Mouse (Mus musculus): ENCODE data around the gene Cst13.
A peak's percentile ranks its signal among the peaks of the same experiment; 100 is the strongest.
"Not testable (repeated sequence)": the region's sequence is repeated elsewhere in the genome, so short reads cannot be mapped to it uniquely, and the experiment has no call there.

Gene Cst13

DNA sequence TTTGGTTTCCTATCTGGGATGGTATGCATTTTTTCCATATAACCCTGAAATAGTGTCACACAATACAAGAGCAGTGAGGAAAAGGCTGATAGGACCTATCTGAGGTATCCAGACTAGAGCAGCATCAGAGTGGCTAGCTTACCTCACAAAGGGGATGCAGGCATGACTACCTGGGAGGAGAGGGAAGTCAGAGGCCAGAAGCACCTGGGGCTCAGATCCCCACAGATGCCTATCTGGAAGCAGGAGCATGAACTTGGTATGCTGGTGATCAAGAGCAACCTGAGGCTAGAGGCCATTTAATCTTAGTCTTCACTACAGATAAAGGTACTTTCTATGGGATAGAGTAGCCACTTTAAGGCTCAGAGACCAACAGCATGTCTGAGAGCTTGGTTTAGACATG is at the start of gene Cst13:
TSS of gene Cst13 (plus strand) at position 173 of the 400 bp plus-strand sequence.
- DNase-seq (ENCODE audit: low read depth, low spot score): no peak

DNA sequence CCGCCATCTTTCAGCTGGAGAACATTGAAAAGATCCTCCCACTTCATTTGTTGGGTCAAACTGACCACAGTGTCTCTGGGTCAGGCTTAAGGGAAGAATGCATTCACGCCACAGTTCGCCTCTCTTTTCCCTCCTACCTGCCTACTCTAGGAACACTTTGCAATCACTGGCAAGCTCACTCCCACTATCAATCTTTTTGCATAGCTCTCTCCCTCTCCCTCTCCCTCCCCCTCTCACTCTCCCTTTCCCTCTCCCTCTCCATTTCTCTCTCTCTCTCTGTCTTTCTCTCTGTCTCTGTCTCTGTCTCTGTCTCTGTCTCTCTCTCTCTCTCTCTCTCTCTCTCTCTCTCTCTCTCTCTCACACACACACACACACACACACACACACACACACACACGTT is 48.5 kb upstream of the Cst13 start, which contains the start of gene Cst11:
TSS of gene Cst11 (minus strand) at position 101 of the 400 bp plus-strand sequence.
- not testable (repeated sequence) for DNase-seq (ENCODE audit: low read depth, low spot score)

DNA sequence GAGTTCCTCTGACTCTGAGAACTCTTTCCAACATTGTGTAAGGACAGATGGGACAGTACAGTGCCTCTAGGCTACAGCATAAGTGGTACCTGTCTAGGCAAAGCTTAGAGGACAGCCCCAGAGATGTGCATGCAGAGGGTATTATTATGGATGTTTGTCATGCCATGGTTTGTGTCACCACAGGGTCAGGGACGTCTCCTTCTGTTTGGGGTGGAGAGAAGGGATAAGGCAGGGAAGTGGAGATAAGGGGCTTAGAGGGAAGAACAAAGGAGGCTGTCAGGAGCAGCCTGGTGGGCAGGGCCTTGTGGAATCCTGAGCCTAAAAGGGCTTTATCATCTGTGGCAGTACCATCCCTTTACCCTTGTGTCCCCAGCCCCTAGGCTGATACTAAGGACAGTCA is 38.2 kb upstream of the Cst13 start, which contains the start of gene 8030411F24Rik:
TSS of gene 8030411F24Rik (plus strand) at position 301 of the 400 bp plus-strand sequence.
- no peak for DNase-seq (ENCODE audit: low read depth, low spot score)

- no peak for DNase-seq (ENCODE audit: low read depth, low spot score)
Measured at GRCm38 (mm10) chr2:148789142-148789541, 30.7 kb upstream of the Cst13 start, which contains the start of gene Cst12. Gene Cst12, plus strand, starts transcription at chr2:148789361.

DNA sequence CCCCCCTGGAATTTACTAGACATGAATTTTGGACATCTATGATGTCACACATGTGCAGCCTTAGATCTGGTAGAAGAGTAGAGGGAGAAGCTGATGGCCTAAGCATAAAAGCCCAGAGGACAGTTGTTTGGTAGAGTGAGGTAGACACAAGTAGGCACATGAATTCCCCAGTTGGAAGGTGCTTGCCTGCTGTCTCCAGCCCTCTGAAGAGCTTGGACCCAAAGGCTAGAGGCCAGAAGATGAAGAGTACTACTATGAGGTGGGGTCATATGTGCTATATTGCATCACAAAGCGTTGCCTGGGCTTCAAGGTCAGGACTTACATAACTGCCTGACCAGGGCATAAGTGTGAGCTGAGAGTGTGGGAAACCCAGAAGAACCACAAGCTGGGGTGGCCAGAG is 21.4 kb upstream of the Cst13 start, which contains the start of gene Cst8:
TSS of gene Cst8 (plus strand) at position 301 of the 400 bp plus-strand sequence.
- no peak for DNase-seq (ENCODE audit: low read depth, low spot score)

- DNase-seq (ENCODE audit: low read depth, low spot score): no peak
Measured at GRCm38 (mm10) chr2:148801491-148801921, 18.4 kb upstream of the Cst13 start.

GRCm38 (mm10) chr2:148806696-148807095 is 13.2 kb upstream of the Cst13 start:
- DNase-seq (ENCODE audit: low read depth, low spot score): no peak

DNA sequence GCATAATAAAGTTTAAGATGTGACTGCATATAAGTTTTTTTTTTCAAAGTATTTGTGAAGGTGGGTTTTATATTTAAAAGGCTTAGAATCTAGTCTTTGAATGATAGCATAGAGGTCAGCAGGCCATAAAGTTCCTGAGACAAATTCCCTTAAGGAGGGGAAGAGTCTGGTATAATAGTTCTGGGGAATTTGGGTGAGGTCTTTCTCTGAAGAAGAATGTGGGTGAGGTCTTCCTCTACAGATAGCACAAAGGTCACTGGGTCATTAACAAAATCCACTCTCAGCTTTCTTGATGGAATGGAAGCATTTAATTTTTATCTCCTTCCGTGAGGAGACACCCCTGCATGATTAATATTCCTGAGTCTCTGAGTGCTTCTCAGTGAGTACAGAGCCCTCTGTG is 6.1 kb downstream of the Cst13 start:
- no peak for DNase-seq (ENCODE audit: low read depth, low spot score)

GRCm38 (mm10) chr2:148834912-148835311 is 15.0 kb downstream of the Cst13 start, which contains the start of gene Cst9:
Gene Cst9, plus strand, starts transcription at chr2:148835147.
- DNase-seq (ENCODE audit: low read depth, low spot score): no peak

- no peak for DNase-seq (ENCODE audit: low read depth, low spot score)
Measured at GRCm38 (mm10) chr2:148838075-148838777, 18.3 kb downstream of the Cst13 start.

- no peak for DNase-seq (ENCODE audit: low read depth, low spot score)
Measured at GRCm38 (mm10) chr2:148839224-148839623, 19.3 kb downstream of the Cst13 start.

- DNase-seq (ENCODE audit: low read depth, low spot score): peak; percentile 71
Measured at GRCm38 (mm10) chr2:148851116-148851906, 31.4 kb downstream of the Cst13 start.

DNA sequence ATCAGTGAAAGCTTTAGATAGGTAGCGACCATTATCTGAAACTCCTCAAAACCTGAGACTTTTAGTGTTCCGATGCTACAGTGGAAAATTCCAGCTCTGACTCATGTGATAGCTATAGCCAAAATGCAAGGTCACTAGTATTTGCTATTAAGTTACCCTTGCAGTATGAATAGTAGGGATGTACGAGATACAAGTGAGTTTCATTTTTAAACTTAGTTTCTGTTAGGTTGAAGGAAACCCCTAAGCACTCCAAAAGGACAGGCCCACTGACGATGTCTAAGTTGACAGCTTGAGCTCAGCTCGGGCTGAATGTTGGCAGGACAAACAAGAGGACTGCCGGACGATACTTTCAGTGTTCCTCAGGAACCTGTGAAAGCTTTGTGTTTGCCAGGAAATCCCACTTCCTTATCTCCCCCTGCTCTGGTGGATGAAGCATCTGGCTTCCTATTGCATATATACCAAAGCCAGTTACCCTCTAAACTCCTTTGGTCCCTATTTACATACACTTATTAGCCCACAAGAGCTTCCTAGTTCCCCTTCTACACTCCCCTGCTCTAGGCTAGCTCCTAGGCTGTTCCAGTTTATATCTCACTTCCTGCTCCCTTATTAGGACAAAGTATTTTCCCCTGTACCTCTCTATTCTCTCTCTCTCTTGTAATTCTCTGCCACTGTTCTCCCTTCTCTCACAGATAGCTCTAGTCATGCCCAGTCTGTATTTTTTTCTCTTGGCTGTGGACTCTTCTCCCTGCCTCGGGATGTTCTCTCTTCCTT is 36.9 kb downstream of the Cst13 start:
- DNase-seq (ENCODE audit: low read depth, low spot score): no peak

- no peak for DNase-seq (ENCODE audit: low read depth, low spot score)
Measured at GRCm38 (mm10) chr2:148857506-148857905, 37.6 kb downstream of the Cst13 start.

DNA sequence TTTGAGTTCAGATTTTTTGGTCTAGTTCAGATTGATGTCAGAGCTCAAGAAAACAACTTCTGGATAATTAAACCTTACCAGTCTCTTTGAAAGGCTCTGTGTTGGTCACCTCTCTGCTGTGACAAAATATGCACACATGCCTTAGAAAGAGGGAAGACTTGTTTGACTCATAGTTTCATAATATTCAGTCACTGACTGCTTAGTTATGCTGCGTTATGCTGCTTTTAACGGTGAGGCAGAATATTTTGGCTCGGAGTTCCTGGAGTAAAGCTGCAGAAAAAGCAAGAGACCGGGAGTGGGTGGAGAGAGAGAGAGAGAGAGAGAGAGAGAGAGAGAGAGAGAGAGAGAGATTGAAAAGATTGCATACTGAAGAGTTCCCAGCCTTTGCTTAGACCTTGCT is 41.1 kb downstream of the Cst13 start:
- no peak for DNase-seq (ENCODE audit: low read depth, low spot score)

DNA sequence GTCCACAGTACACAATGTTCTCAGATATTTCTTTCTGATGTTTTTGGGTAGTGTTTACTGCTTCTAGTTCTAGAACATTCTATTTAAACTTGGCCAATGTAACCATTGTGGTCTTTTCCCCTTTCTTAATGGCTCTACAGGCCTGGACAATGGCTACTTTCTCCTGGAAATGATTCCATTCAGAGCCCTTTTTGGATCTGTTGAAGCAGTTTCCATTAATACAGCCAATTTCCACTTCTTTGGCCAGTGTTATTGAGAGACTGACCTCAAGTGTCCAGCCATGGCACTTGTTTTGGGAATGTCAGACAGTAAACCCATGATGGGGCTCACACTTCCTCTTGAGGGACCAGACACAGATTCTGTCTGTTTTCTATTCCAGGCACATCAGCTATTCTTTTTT is 41.8 kb downstream of the Cst13 start:
- no peak for DNase-seq (ENCODE audit: low read depth, low spot score)

GRCm38 (mm10) chr2:148864966-148865365 is 45.1 kb downstream of the Cst13 start, which contains the start of gene 9230104L09Rik:
Gene 9230104L09Rik, minus strand, starts transcription at chr2:148865038.
- DNase-seq (ENCODE audit: low read depth, low spot score): no peak

DNA sequence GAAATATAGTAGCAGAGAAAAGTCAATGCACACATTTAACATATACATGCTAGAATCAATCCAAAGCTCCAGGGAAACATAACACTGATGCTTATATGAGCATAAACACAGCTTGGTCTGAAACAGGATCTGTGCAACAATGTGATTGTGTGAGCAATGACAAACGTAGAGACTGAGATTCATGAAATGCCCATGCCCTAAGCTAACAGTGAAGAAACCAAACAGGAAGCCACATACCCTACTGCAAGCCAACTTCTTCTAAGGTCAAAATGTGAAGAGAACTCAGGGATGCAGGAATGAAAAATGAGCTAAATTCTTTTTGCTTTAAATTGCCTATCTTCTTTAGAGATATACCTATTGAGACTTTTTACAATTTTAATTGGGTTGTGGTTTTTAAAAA is 49.1 kb downstream of the Cst13 start:
- DNase-seq (ENCODE audit: low read depth, low spot score): no peak

DNA sequence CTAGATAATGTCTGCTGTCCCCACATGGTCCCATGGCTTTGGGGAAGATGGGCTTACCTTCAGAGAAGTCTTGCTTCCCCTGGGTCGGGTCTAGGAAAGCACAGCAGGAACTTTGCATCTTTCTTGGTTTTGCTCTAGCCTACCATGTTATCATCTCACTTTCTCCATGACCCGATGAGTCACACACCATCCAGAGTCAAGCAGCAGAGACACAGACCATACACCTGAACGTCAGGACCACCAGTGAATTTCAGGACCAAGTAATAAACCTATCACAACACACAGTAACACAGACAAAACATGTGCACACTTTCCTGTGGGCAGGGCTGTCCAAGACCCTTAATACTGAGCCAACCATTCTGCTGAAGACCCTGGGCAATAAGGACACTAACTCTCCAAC is 50.6 kb downstream of the Cst13 start:
- no peak for DNase-seq (ENCODE audit: low read depth, low spot score)

DNA sequence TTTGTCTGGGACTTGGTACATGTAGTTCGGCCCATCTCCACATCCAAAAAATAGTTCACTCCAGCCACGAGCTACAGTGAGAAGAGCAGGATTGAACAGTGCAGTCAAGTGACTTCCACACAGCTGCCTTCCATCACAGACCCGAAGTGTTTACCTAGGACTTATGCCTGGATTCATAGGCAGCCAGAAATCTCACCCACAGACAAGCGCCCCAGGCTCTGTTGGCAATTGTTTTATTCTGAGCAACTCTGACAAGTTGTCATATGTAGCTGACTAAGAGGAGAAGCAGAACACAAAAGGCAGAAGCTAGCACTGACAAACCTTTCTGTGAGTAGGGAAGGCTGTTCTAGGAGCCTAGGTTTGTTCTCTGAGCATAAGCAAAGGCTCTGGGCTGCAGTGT is 53.0 kb downstream of the Cst13 start:
- DNase-seq (ENCODE audit: low read depth, low spot score): no peak

- no peak for DNase-seq (ENCODE audit: low read depth, low spot score)
Measured at GRCm38 (mm10) chr2:148874224-148874616, 54.3 kb downstream of the Cst13 start.

Measured in mesoderm, embryonic 11.5 days (tissue).